Mouse (Mus musculus): ENCODE results near the gene Tulp1.

GRCm38 (mm10) chr17:28373821-28374220 lies 8.8 kb upstream of the Tulp1 start:
- peak; percentile 74 for TF ChIP-seq CTCF (IDR thresholded peaks at IDR 0.05)
- TF ChIP-seq POLR2A (IDR thresholded peaks at IDR 0.05; ENCODE audit: insufficient read depth, low read depth, low read length) = no peak

Data from heart, adult 2 months (tissue).